Mouse (Mus musculus) NIH3T3 (cell line): Measurements from ENCODE around the gene Fancd2.

Source experiments
- DNase-seq: peaks from one replicate; pipeline ENCODE4 v3.0.0-alpha.2; 2012; ENCODE audit warnings: low read depth

Gene Fancd2

DNA sequence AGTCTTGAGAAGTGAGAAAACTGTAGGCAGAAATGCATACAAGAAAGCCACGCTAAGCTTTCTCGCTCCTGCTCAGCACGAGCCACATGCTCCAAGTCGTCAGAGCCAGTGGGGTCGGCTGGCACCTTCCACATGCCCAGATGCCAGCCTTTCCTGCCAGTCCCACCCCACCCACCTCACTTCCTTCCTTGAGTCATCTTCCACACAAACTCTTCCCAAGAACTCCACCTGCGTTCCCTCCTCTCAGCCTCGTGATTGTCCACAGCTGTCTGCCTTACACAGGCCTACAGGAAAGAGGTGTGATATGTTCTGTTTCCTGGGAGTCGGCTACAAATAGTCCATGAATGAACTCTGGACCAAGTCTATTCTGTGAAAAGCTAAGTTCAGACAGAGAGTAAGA, 8.1 kb upstream of the Fancd2 start:
- DNase-seq, result no peak

DNA sequence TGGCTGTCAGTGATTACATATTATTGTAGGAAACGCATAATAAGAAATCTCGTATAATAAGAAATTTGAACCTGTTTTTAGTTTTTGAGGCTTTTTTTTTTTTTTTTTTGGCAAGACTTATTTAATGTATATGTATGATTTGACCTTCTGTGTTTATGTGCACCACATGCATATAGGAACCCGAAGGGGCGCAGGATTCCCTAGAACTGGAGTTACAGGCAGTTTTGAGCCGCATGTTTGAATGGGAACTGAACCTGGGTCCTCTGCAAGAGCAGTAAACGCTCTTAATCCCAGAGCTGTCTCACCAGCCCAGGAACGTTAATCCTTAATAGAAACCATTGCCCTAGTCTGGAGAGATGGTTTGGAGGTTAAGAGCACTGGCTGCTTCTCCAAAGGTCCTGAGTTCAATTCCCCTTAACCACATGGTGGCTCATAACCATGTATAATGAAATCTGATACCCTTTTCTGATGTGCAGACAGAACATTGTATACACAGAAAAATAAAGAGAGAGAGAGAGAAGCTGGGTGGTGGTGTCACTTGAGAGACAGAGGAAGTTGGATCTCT, 440 bp downstream of the Fancd2 start:
- no peak for DNase-seq

DNA sequence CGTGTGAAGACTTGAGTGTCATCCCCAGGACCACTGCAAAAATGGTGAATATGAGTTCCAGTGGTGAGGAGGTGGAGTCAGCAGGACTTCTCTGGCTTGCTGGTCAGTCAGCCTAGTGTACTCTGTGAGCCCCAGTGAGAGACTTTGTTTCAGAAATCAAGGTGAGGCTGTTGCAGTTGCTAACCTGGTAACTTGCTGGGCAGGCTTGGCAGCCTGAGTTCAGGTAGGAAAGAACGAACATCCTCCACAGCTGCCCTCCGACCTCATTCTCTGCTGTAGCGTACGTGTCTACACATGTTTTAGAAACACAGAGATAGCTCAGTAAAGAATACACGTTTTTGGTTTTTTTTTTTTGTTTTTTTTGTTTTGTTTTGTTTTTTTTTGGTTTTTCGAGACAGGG, 3.4 kb downstream of the Fancd2 start:
- no peak for DNase-seq

DNA sequence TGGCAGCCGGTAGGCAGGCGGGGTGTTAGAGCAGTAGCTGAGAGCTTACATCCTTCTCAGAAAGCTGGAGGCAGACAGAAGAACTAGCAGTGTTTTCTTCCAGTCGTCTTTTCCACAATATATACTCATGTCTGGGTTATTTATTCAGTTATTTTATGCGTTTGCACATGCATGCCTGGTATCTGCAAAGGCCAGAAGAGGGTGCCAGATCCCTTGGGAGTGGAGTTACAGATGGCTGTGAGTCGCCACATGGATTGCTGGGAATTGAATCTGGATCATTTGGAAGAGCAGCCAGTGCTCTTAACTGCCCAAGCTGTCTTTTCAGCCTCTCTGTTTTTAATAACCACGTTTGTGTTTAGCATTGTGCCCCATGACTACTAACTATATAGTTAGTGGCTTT, 10.1 kb downstream of the Fancd2 start:
- peak; percentile 38 for DNase-seq

DNA sequence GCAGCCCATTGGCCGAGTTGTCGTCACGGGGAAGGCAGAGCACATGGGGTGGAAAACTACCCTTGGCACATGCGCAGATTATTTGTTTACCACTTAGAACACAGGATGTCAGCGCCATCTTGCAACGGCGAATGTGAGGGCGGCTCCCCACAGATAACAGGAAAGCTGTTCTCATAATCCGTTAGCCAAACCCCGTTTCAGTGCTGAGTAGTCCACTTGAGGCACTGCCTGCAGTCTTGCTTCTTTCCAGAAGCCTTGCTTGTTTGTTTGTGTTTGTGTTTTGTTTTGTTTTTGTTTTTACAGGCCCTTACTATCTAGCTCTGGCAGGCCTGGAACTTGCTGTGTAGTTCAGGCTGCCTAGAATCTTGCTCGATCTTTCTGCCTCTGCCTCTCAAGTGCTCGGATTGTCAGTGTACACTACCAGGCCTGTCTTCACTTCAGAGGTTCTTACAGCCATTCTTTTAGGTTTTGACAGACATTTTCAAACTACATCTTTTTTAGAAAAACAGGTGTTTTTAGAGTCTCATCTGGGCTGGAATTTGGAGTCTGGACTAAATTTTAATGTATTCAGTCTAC, 12.5 kb downstream of the Fancd2 start:
- DNase-seq, result no peak

DNA sequence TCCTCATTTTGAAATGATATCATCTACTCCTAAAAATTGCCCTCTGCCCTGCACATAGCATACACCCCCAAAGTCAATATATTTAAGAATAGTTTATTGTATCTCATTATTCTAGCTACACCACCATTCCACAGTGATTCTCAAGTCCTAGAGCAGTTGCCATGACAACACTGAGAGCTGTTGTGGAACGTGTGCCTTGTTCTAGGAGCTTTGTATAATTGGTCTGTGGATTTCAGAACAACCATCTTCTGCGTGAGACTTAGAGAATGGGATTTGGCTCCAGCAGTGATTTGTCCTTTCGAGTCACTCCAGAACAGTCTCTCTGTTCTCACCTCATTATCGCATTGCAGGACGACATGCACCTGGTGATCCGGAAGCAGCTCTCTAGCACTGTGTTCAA, 28.3 kb downstream of the Fancd2 start:
- DNase-seq, result no peak

DNA sequence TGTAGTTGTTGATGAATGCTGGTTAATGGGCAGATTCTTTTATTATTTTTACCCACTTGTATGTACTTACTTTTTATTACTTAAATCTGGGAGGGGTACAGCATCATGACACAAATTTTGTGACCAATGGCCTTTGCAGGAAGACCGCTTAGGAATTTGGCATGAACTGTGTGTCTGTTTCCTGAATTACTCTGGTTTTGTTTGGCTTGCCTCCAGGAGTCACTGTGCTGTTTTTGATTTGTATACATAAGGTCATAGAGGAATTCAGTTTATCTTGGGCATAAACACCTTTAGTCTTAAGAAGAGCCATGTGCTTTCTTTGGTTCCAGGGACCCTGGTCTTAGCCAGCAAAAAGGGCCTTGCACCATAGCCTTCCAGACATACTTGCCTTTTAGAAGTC, 33.1 kb downstream of the Fancd2 start:
- DNase-seq, result peak; percentile 17

DNA sequence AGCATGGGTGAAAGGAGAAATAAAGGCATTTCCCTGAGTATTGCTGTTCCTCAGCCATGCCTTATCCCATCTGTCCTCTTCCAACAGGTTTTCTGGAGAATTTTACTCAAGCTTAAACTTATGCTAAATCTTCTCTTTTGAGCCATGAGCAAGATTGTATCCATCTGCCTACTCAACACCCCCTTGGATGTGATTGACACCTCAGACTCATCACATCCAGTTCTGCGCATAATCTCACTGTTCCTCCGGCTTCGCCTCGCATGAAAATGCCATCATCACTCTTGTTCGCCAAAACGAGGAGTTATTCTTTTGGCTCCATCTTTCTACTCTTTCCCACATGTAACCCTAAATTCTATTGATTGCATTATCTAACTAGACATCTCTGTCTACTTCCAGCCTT, 44.6 kb downstream of the Fancd2 start:
- DNase-seq, result no peak

DNA sequence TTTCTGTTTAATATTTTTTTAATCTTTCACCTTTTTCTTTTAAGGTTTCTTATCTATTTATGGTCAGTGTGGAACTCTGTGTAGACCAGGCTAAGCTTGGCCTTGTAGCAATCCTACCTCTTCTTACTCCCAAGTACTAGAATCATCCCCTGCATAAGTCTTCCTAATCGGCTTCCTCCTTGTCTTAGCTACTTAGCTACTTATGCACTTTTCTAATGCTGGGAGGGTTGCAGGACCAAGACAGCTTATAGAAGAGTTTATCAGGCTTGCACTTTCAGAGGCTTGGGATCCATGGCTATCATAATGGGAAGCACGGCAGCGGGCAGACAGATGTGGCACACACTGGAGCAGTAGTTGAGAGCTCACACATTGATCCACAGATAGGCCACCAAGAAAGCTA, 47.8 kb downstream of the Fancd2 start:
- no peak for DNase-seq

DNA sequence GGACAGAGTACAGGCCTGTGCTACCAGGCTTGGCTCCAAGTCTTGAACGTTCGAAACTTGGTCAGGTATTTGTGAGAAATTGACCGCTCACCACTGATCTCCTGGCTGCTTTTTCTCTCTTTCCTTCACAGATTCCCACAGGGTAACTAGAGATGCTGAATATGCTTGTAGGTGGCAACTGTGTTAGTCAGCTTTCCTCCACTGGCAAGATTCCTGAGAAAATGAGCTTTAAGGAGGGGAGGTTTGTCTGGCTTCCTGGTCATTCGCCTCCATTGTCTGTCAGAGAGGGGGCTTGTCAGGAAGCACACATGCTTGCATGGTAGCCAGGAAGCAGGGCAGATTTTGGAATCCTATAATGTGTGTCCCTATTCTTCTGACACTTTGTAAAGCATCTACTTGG, 51.5 kb downstream of the Fancd2 start:
- no peak for DNase-seq

DNA sequence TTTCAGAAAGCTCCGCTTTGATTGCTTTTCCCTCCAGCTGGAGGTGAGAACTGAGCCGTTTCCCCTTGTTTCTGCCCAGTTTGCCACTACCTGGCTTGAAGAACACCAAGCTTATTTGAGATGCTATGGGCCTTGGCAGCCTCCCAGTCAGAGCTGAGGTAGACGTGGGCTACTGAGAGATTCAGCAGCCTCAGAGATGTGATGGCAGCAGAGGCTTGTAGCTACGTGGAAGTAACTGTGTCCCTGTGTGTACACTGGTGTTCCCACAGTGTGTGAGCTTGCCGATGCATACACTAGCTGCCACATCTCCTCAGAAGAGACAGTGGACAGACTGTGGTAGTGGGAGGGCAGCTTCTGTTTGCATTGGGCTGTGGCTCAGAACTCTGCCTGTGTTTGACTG, 53.6 kb downstream of the Fancd2 start:
- no peak for DNase-seq

DNA sequence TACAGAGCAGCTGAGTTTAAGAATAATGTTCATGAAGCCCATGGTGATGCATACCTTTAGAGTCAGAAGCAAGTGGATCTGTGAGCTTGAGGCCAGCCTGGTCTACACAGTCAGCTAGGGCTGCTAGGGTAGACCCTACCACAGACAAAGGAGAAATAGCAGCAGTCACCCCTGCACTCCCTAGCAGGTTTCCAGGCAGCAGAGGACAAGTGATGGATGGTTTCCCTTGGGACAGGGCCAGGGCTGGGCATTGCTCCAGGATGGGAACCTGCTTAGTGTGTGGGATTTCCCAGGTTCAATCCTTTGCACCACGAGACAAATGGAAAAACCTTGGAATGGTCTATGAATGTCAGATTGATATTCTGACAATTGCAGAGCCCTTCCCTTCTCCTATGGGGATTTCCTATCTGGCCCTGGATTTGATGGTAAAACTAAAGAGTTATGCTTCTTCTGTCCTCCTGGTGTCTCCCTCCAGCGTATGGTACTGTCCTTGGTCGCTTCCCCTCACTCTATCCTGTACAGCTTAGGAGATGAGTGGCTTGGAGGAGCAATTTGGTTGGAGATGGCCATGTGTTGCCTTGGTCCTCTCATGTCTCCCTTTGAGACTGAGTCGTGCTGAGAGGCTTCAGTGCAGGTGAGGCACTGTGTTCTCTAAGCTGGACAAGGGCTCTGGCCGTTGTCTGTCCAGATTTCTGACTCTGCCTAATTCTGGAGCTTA, 55.1 kb downstream of the Fancd2 start:
- DNase-seq, result peak; percentile 65

DNA sequence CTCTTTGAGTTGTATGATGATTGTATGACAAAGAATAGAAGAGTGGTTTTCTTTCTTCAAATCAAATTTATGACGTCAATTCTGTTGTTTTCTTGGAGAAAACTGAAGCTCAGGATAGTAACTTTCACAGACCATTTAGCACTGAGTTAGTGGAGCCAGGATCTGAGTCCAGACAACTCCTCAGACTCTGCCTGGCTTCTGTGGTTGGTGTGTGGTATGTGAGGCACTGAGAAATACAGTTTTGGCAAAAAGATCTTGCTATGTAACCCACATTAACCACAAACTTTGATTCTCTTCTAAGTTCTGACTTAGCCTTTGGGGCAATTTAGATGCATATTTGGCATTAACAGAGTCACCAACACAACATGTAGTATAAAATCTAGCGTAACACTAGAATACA, 61.2 kb downstream of the Fancd2 start:
- no peak for DNase-seq

DNA sequence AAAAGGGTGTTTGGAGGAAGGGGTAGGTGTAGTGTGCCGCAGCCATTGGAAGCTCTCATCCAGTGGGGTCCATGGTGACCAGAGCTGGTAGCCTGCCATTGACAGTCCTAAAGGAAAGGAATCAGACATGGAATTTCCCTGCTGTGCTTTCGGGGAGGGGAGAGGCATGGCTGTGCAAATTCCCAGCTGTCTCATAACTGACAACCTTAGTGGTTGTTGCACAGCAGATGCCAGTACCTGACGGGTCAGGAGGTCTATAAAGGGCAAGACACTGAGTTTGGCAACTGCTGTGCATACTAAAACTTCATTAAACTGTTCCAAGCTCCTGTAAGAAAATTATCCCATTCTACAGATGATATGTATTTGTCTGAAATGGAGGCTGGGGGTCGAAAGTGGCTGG, 66.5 kb downstream of the Fancd2 start:
- no peak for DNase-seq

DNA sequence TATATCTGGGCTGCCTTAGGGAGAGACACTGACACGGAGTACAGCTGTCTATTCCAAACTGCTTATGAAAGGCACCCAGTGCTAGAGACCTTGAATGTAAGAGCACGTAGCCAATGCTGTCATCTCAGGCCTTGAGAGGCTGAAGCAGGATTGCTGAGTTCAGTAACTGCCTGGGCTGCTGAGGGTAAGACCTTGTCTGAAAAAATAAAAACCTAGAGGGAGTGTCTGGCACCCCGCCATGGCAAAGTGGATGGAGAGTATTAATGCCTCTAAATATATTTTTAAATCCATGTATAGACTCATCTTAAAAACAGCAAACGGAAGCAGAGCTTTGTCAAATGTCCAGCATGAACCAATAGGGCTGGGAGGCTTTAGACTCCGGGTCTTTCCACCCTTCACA, 68.4 kb downstream of the Fancd2 start:
- peak; percentile 51 for DNase-seq

DNA sequence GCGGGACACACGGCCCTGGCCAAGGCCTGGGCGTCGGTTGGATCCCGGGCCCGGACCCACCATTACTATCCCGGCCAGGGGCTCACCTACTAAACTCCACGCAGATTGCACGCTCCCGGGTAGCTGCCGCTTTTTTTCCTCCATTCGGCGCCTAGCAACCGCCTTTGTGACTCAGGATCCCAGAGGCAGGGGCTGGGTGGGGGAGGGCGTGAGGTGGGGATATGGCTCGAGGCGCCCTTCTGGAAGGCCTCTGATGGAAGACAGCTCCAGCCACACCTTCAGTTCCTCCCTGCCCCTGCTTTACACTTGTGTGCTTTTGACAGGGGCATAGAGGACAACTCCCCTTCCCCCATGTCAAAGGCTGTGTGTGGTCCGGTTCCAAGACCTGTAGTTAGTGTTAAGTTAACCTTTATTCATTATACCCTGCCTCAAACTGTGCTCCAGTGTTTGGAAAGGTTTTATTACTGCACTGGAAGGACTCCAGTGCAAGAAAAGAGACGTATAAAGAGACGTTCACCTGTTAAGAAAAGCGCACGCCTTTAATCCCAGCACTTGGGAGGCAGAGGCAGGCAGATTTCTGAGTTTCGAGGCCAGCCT, 69.2 kb downstream of the Fancd2 start, which contains the start of gene Fancd2os:
Gene Fancd2os (minus strand): TSS at position 173 of the 597 bp plus-strand sequence.
- no peak for DNase-seq

DNA sequence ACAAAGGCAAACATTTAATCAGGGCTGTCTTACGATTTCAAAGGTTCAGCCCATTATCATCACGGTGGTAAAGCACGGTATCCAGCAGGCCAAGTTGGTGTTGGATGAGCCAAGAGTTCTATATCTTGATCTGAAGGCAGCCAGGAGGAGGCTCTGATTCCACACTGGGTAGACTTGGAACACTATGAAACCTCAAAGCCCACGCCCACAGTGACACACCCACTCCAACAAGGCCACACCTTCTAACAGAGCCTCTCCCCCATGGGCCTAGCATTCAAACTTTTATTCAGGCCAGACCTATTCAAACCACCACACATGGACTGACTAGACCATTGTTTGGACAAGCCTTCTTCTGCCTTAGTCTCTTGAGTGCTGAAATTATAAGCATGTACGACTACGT, 71.3 kb downstream of the Fancd2 start:
- DNase-seq, result peak; percentile 27

DNA sequence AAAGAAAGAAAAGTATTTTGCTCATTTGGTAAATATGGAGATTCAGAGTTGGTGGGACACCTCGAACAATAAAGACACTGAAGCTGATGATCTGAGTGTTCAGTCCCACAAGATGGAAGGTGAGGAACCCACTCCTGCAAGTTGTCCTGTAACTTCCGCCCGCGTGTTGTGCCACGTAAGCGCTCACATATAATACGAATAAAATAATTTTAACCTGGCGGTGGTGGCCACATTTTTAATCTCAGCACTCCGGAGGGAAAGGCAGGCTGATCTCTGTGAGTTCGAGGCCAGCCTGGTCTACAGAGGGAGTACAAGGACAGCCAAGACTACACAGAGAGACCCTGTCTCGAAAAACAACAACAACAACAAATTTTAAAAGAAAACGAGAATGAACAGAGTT, 72.5 kb downstream of the Fancd2 start:
- DNase-seq, result no peak

DNA sequence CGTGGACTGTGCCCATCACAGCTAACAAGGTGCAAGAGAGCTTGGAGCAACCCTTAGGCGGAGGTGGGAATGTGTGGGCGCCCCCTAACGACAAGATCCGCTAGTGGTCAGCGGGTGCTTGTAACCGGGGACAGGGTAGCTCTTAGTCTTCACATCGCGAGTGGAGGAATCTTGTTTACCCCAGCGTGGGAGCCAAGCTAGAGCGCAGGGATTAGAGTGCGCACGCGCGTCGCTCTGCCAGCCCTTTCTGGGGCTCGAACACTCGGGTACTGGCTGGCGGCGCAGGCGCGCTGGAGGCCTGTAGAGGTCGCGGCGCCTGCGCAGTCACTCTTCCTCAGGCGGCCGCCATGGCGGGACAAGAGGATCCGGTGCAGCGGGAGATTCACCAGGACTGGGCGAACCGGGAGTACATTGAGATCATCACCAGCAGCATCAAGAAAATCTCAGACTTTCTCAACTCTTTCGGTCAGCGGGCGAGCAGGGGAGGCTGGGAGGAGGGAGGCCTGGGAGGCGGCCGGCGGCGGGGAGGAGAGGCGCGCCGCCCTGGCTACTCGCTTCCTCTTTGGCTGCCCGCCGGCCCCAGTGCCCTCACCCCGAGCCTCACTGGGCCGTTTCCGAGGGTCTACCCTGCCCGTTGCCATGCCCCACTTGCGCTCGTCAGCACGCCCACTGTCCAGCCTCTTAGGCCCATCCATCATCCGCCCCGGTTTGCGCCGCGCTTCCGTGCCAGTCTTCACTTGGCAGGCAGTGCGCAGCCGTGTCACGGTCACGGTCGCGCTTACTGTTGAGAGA, 73.1 kb downstream of the Fancd2 start, which contains the start of gene Brk1:
Gene Brk1 (plus strand): TSS at position 341 of the 792 bp plus-strand sequence.
- peak; percentile 99 for DNase-seq

DNA sequence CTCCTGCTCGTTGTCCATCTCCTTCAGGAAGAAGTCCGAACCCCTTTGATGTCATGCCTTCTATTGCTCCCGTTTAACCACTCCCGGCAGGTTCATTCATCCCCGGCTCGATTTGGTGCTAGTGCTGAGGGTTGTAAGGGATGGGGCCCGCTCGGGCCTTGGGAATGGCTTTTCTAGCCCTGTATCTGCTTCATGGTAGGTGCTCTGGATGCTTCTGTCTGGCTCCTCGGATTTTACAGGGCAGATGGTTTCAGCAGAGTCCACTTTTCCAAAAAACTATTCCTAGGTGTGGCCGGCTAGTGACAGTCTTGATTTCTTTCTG, 73.7 kb downstream of the Fancd2 start:
- no peak for DNase-seq

DNA sequence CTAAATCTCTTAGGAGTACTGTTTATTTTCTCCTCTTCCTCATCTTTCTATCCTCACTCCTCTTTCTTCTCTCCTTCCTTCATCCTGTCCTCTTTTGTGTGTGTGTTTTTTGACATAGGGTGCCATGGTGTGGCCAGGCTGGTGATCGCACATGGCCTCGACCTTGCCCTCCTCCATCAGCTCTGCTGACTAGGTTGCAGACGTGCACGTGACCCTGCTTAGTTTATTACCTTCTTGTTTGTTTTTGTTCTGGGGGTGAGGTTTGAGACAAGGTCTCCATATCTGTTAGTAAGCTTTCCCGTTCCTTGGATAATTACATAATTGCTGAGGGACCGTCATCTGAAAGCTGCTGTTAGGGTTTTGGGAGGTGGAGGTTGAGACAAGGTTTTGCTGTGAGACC, 77.4 kb downstream of the Fancd2 start:
- DNase-seq, result no peak

DNA sequence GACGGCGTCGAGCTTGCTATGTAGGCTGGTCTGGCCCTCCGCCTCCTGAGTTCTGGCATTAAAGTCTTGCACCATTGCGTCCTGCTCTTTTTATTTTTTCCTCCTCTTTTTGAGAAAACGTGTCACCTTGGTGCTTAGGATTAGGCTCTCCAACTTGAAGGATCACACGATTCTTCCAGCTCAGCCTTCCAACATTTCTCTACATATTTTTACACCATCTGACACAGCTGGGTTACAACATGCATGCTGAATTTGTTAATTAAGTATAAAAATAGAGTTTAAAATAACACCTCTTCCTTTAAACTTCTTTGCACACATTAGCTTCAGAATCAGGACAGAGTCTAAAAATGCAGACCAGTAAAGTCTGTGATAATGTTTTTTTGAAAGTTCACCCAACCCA, 77.8 kb downstream of the Fancd2 start:
- no peak for DNase-seq
